Mouse (Mus musculus) heart, adult 11 months (tissue): Measurements from ENCODE around the gene Orm2.

Source experiments
- DNase-seq: peaks from one replicate; pipeline ENCODE4 v3.0.0; 2022

The Orm2 gene

DNA sequence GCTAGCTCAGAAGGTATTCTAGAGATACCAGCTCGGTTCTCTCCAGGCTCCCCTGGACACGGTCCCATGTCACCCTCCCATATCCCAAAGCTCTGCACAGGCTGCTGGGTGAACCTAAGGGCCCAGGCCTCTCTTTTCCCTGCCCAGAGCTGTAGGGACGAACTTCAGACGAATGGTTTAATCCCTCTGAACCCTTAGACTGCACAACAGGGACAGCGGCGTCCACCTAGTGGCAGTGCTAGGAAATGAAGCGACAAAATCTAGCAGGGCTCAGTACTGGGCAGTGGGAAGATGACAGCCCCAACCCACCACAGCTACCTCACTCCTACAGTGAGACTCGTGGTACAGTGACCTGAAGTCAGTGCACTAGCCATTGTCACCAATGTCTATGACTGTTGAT, 46.4 kb downstream of the Orm2 start:
- peak; percentile 96 for DNase-seq

DNA sequence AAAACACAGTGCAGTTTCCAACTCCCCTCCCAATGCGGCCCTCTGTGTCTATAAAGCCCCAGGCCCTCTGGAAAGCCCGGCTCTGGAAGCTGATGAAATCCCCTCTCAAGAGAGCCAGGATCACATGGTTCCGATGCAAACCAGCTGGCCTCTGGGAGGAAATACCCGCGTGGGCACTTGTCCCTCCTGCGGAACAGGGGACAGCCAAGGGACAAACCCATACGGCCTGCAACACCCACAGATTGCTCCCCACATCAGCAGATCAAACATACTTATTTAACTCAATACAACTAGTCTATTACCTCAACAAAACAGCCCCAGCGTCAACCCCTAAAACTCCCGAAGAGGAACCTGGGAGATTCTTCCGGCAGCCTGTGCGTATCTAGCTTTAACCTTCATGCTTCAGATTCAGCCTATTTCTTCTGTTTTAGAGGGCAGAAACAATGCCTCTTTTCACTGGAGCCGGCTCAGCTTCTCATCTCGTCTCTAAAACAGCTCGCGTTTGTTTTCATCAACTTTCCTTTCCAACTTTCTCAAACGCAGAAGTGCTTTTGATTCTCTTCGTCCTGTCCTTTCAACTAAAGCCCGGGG, 47.2 kb downstream of the Orm2 start:
- DNase-seq: peak; percentile 97

DNA sequence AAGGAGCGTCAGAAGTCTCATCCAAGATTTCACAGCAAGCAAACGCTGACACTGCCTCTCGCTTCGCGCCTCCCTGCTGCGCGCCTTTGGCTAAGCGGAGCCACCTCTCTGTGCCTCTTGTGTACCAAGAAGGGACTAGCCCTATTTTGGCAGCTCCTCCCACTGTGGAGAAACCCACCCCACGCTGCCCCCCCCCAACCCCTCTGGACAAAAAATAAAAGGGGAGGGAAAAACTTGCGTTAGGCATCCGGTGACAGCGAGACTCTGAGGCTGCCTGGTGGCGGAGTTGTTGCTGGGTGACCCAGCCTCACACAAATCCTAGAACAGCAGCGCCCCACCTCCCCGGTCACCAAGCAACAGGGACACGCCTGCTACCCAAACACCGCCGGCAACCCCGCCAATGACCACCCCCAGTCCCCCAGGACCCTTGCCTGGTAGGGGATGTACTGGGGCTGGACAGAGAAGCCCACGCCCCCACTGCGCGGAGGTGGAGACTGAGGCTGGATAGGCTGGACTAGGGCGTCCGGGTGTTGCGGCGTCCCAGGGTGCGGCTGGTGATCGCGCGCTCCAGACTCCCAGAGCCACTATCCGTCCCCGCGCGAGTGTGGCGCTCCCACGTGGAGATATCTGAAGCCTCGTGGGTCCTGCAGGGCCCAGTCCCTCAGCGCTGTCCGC, 47.8 kb downstream of the Orm2 start:
- peak; percentile 99 for DNase-seq

DNA sequence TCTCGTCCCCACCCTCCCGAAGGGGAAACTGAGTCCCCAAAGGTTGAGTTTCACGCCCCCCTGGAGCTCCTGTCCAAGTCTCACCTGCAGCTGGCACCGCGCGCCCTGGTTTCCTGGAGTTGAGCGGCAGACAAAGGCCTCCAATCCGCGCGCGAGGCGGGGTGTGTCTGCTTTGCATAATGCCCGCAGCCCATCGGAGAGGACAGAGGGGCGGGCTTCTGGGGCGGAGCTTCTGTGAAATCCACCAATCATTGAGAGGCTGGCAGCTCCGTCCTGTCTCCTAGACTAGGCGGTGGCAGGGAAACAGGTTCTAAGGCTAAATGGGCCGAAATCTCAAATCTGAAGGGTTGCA, 48.3 kb downstream of the Orm2 start:
- peak; percentile 100 for DNase-seq

DNA sequence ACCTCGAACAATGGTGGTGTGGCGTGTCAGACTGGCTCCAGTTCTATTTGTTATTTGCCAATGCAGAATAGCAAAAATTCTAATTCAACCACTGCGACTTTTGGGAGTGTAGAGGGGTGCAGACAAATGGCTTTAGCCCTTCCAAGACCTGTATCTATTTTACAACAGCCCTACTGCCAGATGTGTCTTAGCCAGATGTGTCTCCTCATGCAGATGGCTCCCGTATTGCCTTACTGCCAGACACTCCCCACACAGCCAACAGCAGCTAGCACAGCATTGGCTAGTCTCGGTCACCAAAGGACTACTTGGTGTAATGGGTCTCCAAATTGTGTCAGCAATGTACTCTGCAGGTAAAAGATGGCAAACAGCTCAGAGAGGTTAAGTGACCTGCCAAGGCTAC, 49.0 kb downstream of the Orm2 start:
- peak; percentile 95 for DNase-seq

DNA sequence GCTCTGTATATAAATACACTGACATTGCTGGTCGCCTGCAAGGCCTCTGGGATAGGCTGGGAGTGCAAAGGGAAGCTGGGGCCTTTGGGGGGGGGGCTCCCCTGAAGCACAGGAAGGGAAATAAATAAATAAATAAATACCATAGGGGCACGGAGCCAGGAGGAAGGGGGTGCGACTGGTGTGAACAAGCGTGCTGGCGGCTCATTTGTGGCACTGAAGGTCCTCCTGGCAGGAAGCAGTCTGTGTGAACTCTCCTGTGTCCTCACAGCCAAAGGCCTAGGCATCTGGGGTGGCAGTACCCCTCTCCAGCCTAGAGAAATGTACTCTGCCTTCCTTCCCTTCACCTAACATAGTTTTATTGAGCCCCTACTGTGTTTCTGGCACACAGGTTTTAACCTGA, 52.7 kb downstream of the Orm2 start:
- no peak for DNase-seq
